Mouse (Mus musculus) lung, postnatal 4 days (tissue): ENCODE data around the gene Lmod2.
A peak's percentile ranks its signal among the peaks of the same experiment; 100 is the strongest.

ENCODE experiments used
- DNase-seq, 2 experiments: peaks; one replicate each; pipeline ENCODE4 v3.0.0; 2021

Gene Lmod2

DNA sequence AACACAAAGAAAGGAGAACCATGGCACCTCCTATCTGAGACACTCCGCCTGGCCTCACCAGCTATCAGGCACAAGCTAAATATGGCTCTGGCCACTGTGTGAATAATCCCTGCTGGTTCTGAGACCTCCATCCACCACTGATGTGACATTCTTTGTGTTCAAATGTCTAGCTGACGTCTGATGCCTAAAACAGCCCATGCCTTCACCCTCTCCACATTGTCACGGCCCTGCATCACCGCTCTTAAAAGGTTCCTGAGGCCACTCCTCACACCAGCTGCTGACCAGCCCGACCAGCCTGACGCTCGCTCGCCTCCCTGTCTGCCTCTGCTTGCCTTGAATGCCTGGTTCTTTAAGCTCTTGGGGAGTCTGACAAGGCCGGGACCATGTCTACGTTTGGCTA, at the start of gene Lmod2:
TSS of gene Lmod2 (plus strand) at position 263 of the 400 bp plus-strand sequence.
- no peak for DNase-seq

DNA sequence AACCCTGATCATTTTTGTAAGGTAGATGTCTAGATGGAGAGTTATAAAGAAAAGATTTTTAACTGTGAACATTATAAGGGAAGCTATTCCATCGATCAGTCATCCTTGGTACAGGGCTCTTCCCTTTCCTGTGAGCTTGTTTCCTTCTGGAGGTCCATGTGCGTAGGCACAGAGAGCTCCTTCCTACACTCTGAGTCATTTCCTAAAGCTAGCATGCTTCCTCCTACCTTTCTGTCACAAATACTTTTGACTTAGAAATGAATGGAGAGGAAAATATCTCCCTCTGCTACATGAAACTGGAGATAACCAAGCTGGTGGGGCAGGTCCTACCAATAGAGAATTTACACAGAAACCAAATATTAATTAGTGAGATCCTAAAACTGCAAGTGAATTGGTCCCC, 47.8 kb upstream of the Lmod2 start:
- no peak for DNase-seq

GRCm38 (mm10) chr6:24552046-24552445, 45.5 kb upstream of the Lmod2 start:
- no peak for DNase-seq

DNA sequence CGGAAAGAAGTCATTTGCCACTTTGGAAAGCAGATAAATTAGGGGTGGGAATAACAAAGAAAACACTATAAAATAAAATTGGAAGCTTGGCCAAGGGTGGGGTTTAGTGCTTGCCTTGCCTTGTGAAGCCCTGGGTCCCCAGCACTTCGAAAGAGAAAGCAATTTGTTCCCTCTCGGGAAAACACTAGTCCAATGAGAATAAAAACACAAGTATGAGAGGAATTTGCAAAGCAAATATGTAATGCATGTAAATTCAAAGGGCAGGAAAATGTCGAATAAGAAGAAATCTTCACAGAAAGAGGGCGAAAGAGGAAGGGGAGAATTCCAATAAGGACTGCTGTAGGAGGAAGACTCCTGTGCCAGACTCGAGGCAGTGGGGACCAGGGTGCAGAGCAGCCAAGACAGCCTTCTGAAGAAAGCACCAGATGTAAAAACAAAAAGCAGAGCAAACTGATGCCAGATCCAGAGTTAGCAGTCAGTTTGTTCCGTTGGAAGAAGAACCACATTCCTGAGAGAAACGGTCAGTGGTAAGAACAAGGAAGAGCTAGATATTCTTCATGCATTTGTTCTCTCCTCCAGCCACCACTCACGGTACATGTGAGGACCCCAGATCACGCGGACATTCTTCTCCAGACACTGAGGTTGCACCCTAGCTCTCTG, 43.0 kb upstream of the Lmod2 start:
- DNase-seq = peak in 1 of 2 experiments; percentile 6

DNA sequence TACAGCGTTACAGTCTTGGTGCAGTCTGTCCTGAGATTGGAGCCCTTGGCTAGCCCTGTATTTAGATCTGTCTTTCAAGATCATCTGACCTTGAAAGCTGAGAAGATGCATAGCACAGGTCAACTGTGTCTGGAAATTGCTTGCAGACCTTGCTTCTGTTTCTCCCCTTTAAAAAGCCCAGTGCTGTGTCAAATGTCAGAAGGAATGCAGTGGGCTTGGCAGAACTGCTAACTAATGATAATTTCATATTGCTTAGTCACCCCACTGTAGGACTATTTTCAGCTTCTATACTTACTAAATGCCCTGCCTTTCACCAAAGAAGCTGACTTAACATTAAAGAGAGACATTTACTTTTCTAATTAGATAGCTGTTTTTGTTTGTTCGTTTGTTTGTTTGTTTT, 42.1 kb upstream of the Lmod2 start:
- DNase-seq = no peak

DNA sequence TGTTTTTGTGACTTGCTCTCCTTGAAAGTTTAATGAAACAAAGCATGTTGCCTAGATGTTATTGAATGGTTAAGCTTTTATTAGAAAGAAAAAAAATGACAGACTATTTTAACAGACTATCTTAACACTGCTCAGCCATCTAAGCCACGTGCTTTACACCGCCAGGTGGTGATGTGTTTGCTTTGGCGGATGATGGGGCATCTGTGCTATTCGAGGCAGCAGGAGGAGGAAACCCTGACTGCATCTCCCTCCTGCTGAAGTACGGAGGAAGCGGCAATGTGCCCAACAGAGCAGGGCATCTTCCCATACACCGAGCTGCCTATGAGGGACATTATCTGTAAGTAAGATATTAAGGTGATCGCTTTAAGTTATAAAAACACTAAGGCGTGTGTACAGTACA, 33.5 kb upstream of the Lmod2 start:
- DNase-seq = no peak

DNA sequence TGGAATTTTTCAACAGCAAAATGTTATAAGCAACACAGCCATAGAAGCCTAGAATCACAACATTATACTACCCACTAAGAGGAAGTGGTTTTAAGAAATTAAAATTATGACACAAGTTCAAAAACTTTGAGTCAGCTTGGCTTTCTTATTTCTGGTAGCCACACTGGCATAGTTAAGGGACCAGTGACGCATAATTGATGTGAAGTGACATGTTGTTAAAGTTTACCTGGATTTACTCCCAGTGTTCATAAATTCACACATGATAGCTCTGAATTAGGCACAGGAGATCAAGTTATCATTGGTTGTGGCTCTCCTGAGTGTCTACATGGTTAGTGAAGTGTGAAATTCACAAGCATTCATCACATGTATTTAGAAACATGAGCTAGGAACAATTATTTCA, 32.7 kb upstream of the Lmod2 start:
- no peak for DNase-seq

GRCm38 (mm10) chr6:24568963-24569362, 28.6 kb upstream of the Lmod2 start:
- DNase-seq = no peak

DNA sequence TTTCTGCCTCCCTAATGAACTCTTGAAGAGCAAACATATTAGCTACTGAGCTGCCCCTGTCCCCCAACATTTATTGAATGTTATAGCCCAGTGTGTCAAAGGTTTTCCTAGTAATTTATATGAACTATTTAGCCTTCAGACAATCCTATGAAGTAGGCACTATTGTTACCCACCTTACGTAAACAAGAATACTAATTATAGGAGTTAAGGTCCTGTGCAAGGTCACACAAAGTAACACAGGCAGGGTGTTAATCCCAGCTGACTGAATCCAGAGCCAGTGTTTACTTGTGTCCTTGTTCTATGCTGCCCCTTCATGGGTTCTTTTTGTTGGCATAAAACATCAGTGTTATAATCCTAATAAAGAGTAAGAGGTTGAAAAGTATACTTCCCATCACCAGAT, 27.9 kb upstream of the Lmod2 start:
- no peak for DNase-seq

- no peak for DNase-seq
Measured at GRCm38 (mm10) chr6:24570278-24570677, 27.3 kb upstream of the Lmod2 start.

DNA sequence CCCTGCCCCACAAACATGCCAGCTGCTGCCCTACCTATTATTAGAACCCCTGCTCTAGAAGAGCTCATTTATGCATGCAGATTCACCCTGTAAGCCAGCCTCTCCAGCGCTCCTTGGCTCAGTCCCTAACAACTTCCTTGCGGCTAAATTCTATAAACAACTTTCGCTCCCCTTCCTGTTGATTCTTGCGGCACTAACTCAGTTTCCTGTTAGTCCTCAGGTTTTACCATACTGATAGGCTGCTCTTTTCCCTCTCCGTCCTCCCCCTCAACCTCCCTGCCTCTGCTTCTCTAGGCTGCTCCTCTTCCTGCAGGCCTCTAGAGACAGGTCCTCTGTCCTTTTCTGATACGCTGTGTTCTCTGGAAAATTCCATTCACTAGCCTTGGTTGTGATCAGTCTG, 26.4 kb upstream of the Lmod2 start:
- peak; percentile 14 to 32 for DNase-seq

DNA sequence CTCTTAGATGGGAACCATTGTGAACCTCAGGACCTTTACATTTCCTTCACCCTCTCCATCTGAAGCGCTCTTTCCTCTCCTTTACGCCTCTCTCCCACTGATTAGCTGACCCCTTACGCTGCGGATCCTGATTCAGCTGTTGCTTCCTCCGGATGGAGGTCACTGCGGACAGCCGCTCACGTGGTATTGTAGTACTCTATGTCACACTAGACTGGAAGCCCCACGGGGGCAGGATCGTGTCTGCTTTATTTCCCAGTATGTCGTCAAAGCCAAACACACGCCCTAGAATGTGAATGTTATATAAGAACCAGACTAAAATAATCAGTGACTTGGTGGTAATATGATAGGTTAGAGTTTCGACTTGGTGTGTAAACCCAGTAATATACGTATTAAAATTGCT, 25.1 kb upstream of the Lmod2 start:
- DNase-seq = no peak

- no peak for DNase-seq
Measured at GRCm38 (mm10) chr6:24573319-24573718, 24.2 kb upstream of the Lmod2 start.

- no peak for DNase-seq
Measured at GRCm38 (mm10) chr6:24583456-24583855, 14.1 kb upstream of the Lmod2 start.

DNA sequence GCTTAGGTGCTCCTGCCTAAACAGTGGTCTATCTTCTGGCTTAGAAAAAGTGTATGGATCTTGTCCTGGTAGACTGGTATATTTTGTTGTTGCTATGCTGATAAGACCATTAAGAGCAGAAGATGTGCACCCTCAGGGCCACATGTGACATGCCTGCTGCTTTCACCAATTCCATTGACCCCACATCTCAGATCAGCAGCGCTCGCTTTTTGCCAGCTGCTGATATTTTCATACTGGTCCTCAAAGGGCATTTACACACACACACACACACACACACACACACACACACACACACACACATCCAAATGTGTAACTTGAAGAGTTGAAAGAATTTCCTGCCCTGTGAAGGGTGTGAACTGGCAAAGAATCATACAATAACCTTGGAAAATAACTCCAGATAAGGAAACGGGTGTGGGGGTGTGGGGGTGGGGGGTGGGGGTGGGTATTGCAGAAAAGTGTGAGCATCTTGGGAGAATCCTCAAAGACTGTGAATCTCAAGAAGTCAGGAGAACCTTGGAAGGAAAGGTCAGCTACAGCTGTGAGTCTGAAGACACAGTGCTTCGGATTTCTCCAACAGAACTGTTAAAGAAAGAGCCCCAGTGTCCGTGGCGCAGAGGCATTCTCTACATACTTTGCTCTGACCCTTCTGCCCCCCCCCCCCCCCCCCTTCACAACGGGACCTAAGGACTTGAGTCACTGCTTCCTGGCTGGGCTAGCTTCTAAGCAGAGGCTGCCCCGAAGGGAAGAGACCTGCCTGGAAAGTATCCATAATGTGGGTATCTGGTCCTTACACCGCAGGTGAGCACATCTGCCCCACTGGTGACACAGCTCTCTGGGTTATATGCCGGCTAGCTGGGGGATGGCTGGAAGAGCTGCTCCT, 11.9 kb upstream of the Lmod2 start:
- no peak for DNase-seq

- peak; percentile 24 to 62 for DNase-seq
Measured at GRCm38 (mm10) chr6:24586885-24587284, 10.7 kb upstream of the Lmod2 start.

GRCm38 (mm10) chr6:24590282-24590681, 7.3 kb upstream of the Lmod2 start:
- DNase-seq = no peak

DNA sequence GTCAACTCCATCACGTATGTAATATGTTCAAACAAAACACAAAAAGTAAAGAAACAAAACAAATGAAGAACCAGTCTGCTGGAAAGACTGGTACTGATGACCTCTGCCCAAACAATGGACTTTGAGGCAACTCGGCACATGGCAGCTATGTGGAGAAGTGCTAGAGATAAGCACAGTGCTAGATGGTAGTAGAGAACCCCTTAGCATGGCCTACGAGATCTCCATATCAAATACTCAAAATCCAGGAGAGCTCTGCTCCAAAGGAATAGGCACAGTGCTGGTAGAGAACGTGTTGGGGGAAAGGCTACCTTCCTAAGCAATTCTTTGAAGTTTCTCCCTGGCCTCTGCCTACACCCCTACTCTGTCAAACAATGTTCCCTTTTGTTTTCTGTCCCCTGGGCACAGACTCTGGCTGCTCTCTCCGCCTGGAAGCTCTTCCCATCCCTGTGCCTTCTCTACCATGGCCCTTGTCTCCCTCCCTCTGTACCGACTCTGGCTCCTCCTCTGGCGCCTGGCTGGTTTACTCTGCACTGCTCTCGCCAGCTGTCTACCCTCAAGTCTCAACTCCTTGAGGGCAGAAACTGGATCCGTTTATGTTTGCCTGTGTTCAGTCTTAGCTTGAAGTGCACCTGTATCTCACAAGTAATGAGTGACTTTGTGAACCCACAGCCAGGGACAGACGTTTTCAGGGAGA, 5.9 kb upstream of the Lmod2 start:
- no peak for DNase-seq

- no peak for DNase-seq
Measured at GRCm38 (mm10) chr6:24599179-24599578, 1.6 kb downstream of the Lmod2 start.

- no peak for DNase-seq
Measured at GRCm38 (mm10) chr6:24599639-24600038, 2.1 kb downstream of the Lmod2 start.

DNA sequence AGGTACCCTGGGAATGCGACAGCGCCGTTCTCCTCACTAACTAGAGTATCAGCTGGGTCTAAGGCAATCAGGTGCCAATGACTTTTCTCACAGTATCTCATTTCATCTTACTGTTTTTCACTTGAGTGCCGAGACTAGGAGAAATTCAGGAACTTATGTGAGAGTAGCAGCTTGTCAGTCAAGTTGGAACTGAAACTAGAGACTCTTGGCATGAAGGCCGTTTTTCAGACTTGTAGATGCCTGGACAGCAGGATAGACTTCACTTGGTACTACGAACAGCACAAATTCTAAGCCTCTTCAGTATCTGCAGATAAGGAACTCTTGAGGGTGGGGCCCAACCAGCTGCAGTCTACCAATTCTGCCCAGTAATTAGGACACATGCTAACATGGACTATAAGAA, 2.6 kb downstream of the Lmod2 start:
- no peak for DNase-seq

DNA sequence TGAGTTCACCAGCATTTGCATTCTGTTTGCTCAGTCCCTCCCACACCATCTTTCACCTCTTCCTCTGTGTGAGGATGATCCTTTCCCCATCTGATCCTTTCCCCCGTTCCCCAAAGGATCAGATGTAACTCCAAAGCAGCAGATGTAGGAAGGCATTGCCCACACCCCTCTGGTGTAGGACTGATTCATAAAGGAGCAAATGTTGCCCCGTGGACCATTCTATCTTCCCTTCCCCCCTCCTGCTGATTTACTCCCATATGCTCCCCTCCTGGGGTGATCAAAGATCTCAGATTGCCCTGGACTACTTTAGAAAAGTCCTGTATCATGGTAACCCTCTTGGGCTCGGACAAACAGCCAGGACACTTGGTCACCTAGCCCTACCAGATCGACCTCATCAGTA, 3.2 kb downstream of the Lmod2 start:
- no peak for DNase-seq

DNA sequence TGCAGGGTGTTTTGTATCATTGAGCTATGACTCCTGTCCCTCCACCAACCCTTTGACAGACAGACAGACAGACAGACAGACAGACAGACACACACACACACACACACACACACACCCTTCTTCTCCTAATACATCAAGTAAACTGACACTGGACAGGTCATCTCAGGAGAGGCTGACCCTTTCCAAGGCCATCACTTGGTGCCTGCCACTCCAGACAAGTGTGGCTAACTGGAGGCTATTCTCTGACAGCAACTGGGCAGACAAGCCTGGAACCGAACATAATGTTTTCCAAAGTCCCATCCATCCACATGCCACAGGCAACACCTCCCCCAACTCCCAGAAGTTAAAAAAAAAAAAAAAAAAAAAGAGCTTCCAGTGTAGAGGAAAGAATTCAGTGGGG, 4.1 kb downstream of the Lmod2 start:
- no peak for DNase-seq

DNA sequence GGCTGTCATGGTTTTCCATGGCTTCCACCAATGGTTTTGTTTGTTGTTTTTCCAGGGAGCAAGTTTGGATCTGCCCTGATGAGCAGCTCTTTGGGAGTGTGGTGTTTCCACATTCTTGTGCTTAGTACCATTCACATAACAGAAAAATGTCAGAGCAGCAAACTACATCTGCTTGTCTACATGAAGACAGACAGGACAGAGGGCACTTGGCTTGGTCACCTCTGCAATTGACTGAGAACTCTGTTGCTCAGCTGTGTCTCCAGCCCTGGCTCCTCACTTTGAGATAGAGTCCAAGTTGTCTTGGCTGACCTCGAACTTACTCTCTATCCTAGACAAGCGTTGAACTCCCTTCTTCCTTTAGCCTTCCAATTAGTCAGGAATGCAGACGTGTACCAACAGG, 4.8 kb downstream of the Lmod2 start:
- DNase-seq = no peak
